Mouse (Mus musculus) liver, embryonic 14.5 days (tissue): ENCODE measurements around the gene Lin28b.

Source experiments
- CTCF ChIP-seq: IDR thresholded peaks from 2 replicates; pipeline ENCODE4 v1.5.1; 2016; ENCODE audit warnings: antibody characterized with exemption, low read depth, control low read depth
- EP300 ChIP-seq: IDR thresholded peaks from 2 replicates; pipeline ENCODE4 v1.6.1; 2016; ENCODE audit warnings: antibody characterized with exemption, low read depth

- TF ChIP-seq CTCF (no peak), EP300 (peak; percentile 74)
These were observed 107.9 kb downstream of the Lin28b start for GRCm38 (mm10) chr10:45378269-45378668.
